Mouse (Mus musculus): ENCODE data around the gene Dgkq.
A peak's percentile ranks its signal among the peaks of the same experiment; 100 is the strongest.

DNA sequence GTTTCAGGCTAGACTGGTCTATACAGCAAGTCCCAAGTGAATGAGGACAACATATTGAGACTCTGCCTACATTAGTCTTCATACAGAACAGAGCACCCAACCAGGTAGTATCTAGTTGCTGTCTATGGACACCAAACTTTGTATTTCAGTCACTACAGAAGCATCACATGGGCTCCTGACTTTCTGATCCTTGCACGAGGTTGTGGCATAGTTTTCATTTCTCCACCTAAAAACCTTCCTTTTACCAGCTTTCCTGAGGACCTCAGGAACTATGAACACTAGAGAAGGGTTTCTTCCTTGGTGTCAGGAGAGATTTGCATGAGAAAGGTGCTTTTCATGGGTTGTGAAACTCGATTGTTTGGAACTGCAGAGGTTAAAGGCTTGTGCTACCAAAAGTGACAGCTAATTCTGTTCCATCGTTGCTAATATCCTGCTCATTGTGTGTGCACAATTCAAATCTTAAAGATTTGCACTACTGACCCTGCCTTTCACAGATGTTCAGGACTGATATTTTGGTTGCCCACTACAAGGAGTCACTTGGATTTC, 1.0 kb downstream of the Dgkq start:
- TF ChIP-seq HCFC1 (IDR thresholded peaks at IDR 0.05; ENCODE audit: low read depth, low read length) (no peak; the same call in 1 of the 2 replicates), POLR2AphosphoS2 (IDR thresholded peaks at IDR 0.05; ENCODE audit: low read length) (no peak), CTCF (IDR thresholded peaks at IDR 0.05 in 2 of 3, conservative IDR thresholded peaks at IDR 0.05 in 1 of 3; ENCODE audit: control insufficient read depth in 1 of 3, insufficient read depth in 1 of 3, low read depth in 2 of 3, low read length in 3 of 3, poor library complexity in 1 of 3, severe bottlenecking in 1 of 3) (no peak), POLR2A (IDR thresholded peaks at IDR 0.05; ENCODE audit: control insufficient read depth in 1 of 2, insufficient read depth in 1 of 2, low read depth in 1 of 2, low read length in 2 of 2, poor library complexity in 1 of 2) (no peak; a peak in 1 of 4 replicates), MAX (IDR thresholded peaks at IDR 0.05; ENCODE audit: low read length) (peak; percentile 69; the same call in 1 of the 2 replicates), TCF12 (IDR thresholded peaks at IDR 0.05; ENCODE audit: low read depth, low read length) (no peak)

All from MEL (cell line).